Mouse (Mus musculus) cerebellum, adult 11 months (tissue): ENCODE data around the gene Sec23ip.

ENCODE experiments used
- DNase-seq: peaks from one replicate; pipeline ENCODE4 v3.0.0; 2022

Gene Sec23ip

DNA sequence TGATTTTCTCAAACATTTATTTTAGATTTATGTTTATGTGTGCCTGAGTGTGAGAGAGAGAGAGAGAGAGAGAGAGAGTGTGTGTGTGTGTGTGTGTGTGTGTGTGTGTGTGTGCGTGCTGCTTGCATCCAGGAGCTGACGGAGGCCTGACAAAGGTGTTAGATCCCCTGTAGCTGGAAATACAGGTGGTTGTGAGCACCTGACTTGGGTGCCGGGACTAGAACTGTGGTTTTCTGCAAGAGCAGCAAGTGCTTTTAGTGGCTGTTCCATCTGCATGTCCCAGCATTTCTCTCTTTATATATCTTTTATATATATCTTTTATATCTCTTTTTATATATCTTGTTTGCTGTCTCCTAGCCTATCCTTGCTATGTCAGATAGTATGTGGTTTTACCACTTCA is 37.1 kb downstream of the Sec23ip start:
- DNase-seq: no peak

DNA sequence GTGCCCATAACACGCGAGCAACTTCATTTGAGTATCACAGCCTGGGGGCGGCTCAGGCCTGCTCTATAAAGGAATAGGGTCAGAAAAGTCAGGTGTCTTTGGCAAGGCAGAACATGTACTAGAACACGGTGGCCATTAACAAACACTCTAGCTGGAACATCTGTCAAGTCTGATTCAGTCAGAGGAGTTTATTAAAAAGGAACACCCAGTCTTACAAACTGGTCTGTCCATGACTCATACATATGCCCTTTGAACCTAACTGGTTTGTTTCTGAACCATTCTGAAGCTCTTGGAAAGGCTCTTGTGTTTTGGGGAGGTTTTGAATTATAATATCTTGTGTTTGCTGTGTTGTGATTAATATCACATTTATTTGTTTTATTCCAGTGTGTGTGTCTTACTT is 45.3 kb downstream of the Sec23ip start:
- no peak for DNase-seq

- no peak for DNase-seq
These were observed 48.7 kb downstream of the Sec23ip start for GRCm38 (mm10) chr7:128793464-128793863.

- DNase-seq: no peak
These were observed 80.3 kb downstream of the Sec23ip start for GRCm38 (mm10) chr7:128824986-128825563.

GRCm38 (mm10) chr7:128832455-128833081 is 87.8 kb downstream of the Sec23ip start:
- no peak for DNase-seq

DNA sequence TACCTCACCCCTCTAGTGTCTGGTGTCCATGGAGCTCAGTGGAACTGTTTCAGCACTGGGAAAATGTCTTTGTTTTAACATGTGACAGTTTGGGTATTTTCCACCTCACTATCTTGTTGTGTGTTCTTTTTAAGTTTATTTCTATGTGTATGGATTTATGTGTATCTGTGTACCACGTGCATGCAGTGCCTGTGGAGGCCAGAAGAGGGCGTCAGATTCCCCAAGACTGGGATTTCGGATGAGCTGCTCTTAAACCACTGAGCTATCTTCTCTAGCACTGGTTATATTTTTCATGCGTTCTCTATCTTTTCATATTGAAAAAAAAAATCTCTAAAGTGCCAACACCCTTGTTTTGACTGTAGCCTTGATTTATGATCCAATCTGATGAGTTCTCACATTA is 88.5 kb downstream of the Sec23ip start:
- no peak for DNase-seq
